Mouse (Mus musculus): ENCODE results near the gene Ralgds.
"Not testable (repeated sequence)": the region's sequence is repeated elsewhere in the genome, so short reads cannot be mapped to it uniquely, and the experiment has no call there.

Gene Ralgds

GRCm38 (mm10) chr2:28512798-28513401 lies at the start of gene Ralgds:
TSS of gene Ralgds (plus strand) at chr2:28513125.
- in situ Hi-C loops (cut with MboI, MseI), result loop anchor here (5.0 kb wide), 1 partner anchor 34 kb away; no protein-coding TSS in a partner anchor

GRCm38 (mm10) chr2:28463919-28464318 lies 49.0 kb upstream of the Ralgds start:
- in situ Hi-C loops (cut with MboI, MseI), result no loop called here

- in situ Hi-C loops (cut with MboI, MseI), result no loop called here
These were observed 48.0 kb upstream of the Ralgds start for GRCm38 (mm10) chr2:28464919-28465318.

GRCm38 (mm10) chr2:28465836-28466518 lies 46.9 kb upstream of the Ralgds start, which contains the start of gene 1700007K13Rik:
TSS of gene 1700007K13Rik (minus strand) at chr2:28466332.
- in situ Hi-C loops (cut with MboI, MseI), result no loop called here

- in situ Hi-C loops (cut with MboI, MseI), result no loop called here
These were observed 45.0 kb upstream of the Ralgds start, which contains the start of gene Mrps2 for GRCm38 (mm10) chr2:28467860-28468485. TSS of gene Mrps2 (plus strand) at chr2:28468066.

GRCm38 (mm10) chr2:28468486-28469225 lies 44.3 kb upstream of the Ralgds start:
- in situ Hi-C loops (cut with MboI, MseI), result no loop called here

GRCm38 (mm10) chr2:28469461-28469860 lies 43.5 kb upstream of the Ralgds start:
- in situ Hi-C loops (cut with MboI, MseI), result no loop called here

- in situ Hi-C loops (cut with MboI, MseI), result no loop called here
These were observed 42.3 kb upstream of the Ralgds start for GRCm38 (mm10) chr2:28470591-28470990.

GRCm38 (mm10) chr2:28472011-28472410 lies 40.9 kb upstream of the Ralgds start:
- in situ Hi-C loops (cut with MboI, MseI), result not testable (repeated sequence)

GRCm38 (mm10) chr2:28477993-28478392 lies 34.9 kb upstream of the Ralgds start:
- in situ Hi-C loops (cut with MboI, MseI), result not testable (repeated sequence)

- in situ Hi-C loops (cut with MboI, MseI), result no loop called here
These were observed 33.4 kb upstream of the Ralgds start for GRCm38 (mm10) chr2:28479208-28480204.

- in situ Hi-C loops (cut with MboI, MseI), result no loop called here
These were observed 29.1 kb upstream of the Ralgds start for GRCm38 (mm10) chr2:28483861-28484260.

- in situ Hi-C loops (cut with MboI, MseI), result no loop called here
These were observed 18.4 kb upstream of the Ralgds start for GRCm38 (mm10) chr2:28494521-28494920.

- in situ Hi-C loops (cut with MboI, MseI), result no loop called here
These were observed 17.6 kb upstream of the Ralgds start for GRCm38 (mm10) chr2:28495207-28495756.

GRCm38 (mm10) chr2:28495801-28496595 lies 16.9 kb upstream of the Ralgds start:
- in situ Hi-C loops (cut with MboI, MseI), result no loop called here

GRCm38 (mm10) chr2:28496671-28497070 lies 16.3 kb upstream of the Ralgds start, which contains the start of gene Gbgt1:
TSS of gene Gbgt1 (plus strand) at chr2:28496891.
- in situ Hi-C loops (cut with MboI, MseI), result no loop called here

- in situ Hi-C loops (cut with MboI, MseI), result no loop called here
These were observed 15.4 kb upstream of the Ralgds start for GRCm38 (mm10) chr2:28497561-28497960.

- in situ Hi-C loops (cut with MboI, MseI), result no loop called here
These were observed 14.5 kb upstream of the Ralgds start for GRCm38 (mm10) chr2:28498431-28498830.

GRCm38 (mm10) chr2:28502987-28503386 lies 9.9 kb upstream of the Ralgds start:
- in situ Hi-C loops (cut with MboI, MseI), result no loop called here
